Comparison of ENCODE assay signal across 8 mouse cellular contexts in the genomic region with DNA sequence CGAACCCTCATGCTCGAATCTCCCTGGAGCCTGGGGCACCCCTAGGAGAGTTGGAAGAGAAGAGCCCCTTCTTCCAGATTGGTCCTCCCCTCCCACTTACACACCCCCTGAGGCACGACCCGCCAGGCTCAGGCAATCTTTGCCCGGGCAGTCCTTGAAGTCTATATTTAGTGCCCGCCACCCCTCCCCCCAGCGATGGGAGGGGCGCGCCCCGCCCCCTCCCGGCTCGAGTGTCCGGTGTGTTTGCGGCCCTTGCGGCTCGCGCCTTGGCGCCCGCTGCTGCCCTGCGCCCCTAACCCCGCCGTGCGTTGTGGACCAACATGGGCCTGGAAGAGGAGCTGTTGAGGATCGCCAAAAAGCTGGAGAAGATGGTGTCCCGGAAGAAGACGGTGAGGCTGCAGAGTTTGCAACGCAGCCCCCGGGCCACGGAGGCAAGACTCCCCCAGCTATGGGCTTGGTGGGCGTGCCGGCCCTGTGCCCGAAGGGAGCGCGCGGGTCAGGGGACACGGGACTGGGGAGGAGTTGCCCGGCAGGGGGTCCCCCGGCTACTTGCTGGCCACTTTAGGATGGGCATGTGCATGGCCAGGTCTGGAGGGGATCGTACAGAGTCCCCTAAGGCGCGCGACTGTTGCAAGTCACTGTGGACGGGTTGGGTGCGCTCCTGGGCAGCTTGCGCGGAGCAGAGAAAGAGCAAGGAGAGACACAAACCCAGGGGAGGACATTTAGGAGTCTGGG. TPM values are rescaled to one million over a fixed set of nuclear protein-coding genes. Genes with fewer than 3 reads are reported as not detected.
DNase-seq lines count a peak whose midpoint lies in the region; ATAC-seq lines count a peak whose summit lies in the region.

TSS of gene Tcea3 (plus strand) at position 1 of the 735 bp plus-strand sequence.

- ATAC-seq in forebrain, embryonic 16.5 days: no peak
- ATAC-seq in hindbrain, embryonic 12.5 days (ENCODE audit: low FRiP score): no peak
- ATAC-seq in limb, embryonic 15.5 days (ENCODE audit: insufficient number of reproducible peaks, low FRiP score, low TSS enrichment, low read depth): no peak; the same call in 1 of the 2 replicates
- no peak for ATAC-seq in monocyte, adult 5-6 weeks (replicated peaks; ENCODE audit: insufficient number of reproducible peaks, low FRiP score, low TSS enrichment, poor library complexity, severe bottlenecking)

- H3K36me3 ChIP-seq in forebrain, embryonic 16.5 days (ENCODE audit: control insufficient read depth, insufficient read depth): no peaks in the 10 kb centered on the region
- H3K36me3 ChIP-seq in hindbrain, embryonic 12.5 days: 0 out of 2 replicates have a peak, but pooled peaks cover 6% of the 10 kb centered on the region
- H3K36me3 ChIP-seq in limb, embryonic 15.5 days: peaks cover 24% of the 10 kb centered on the region

- no peaks in the 10 kb centered on the region for H3K9me3 ChIP-seq in forebrain, embryonic 16.5 days (ENCODE audit: control insufficient read depth, low read length)
- H3K9me3 ChIP-seq in hindbrain, embryonic 12.5 days (replicated peaks): no peaks in the 10 kb centered on the region
- H3K9me3 ChIP-seq in limb, embryonic 15.5 days: no peaks in the 10 kb centered on the region

- peaks cover 37% of the 10 kb centered on the region for H3K27me3 ChIP-seq in forebrain, embryonic 16.5 days (replicated peaks; ENCODE audit: control insufficient read depth, insufficient read depth, low read length)
- peaks cover 76% of the 10 kb centered on the region for H3K27me3 ChIP-seq in hindbrain, embryonic 12.5 days
- peaks cover 56% of the 10 kb centered on the region for H3K27me3 ChIP-seq in limb, embryonic 15.5 days

- H3K4me2 ChIP-seq in forebrain, embryonic 16.5 days (ENCODE audit: low read length): peak within 1 kb of the TSS; percentile 52
- peak within 1 kb of the TSS; percentile 72 for H3K4me2 ChIP-seq in hindbrain, embryonic 12.5 days (replicated peaks)
- H3K4me2 ChIP-seq in limb, embryonic 15.5 days: peak within 1 kb of the TSS; percentile 93

- H3K4me1 ChIP-seq in forebrain, embryonic 16.5 days (replicated peaks; ENCODE audit: control insufficient read depth, insufficient read depth, low read length): peaks cover 19% of the 10 kb centered on the region
- peaks cover 39% of the 10 kb centered on the region for H3K4me1 ChIP-seq in hindbrain, embryonic 12.5 days
- peaks cover 45% of the 10 kb centered on the region for H3K4me1 ChIP-seq in limb, embryonic 15.5 days

- peak; percentile 62 for DNase-seq in urinary bladder, postnatal 14 days (ENCODE audit: low spot score)
- DNase-seq in urinary bladder, postnatal 10 days (ENCODE audit: low spot score): no peak
- no peak for DNase-seq in frontal cortex, postnatal 10 days (ENCODE audit: low spot score in 2 of 2)
- DNase-seq in right cerebral cortex, postnatal 36 days (ENCODE audit: low spot score in 2 of 2): no peak

- no peak within 1 kb of the TSS for H3K27ac ChIP-seq in forebrain, embryonic 16.5 days (ENCODE audit: low read length)
- H3K27ac ChIP-seq in hindbrain, embryonic 12.5 days: no peak within 1 kb of the TSS
- H3K27ac ChIP-seq in limb, embryonic 15.5 days: peak within 1 kb of the TSS; percentile 51

- 0% methylated on average over 46 of the region's 46 CpGs for WGBS in forebrain, embryonic 16.5 days
- WGBS in hindbrain, embryonic 12.5 days: 1% methylated on average over 46 of the region's 46 CpGs
- WGBS in limb, embryonic 15.5 days: 1% methylated on average over 46 of the region's 46 CpGs

- peak within 1 kb of the TSS; percentile 36 for H3K4me3 ChIP-seq in forebrain, embryonic 16.5 days (replicated peaks; ENCODE audit: low read length)
- H3K4me3 ChIP-seq in hindbrain, embryonic 12.5 days: peak within 1 kb of the TSS; percentile 39
- H3K4me3 ChIP-seq in limb, embryonic 15.5 days: peak within 1 kb of the TSS; percentile 48

- H3K9ac ChIP-seq in forebrain, embryonic 16.5 days (replicated peaks; ENCODE audit: low read depth, low read length): no peak within 1 kb of the TSS
- H3K9ac ChIP-seq in hindbrain, embryonic 12.5 days: peak within 1 kb of the TSS; percentile 49
- H3K9ac ChIP-seq in limb, embryonic 15.5 days: peak within 1 kb of the TSS; percentile 39

RNA-seq across cellular contexts. Expression of gene Tcea3, which starts in this region (rescaled TPM):
- polyA plus RNA-seq in forebrain, embryonic 16.5 days (2015; fragmentation: Nextera tagmentation; extraction: Ambion mirVana): 0.44 and 1.2 TPM in 2 replicates
- polyA plus RNA-seq in hindbrain, embryonic 12.5 days (2016; fragmentation: Nextera tagmentation; extraction: Ambion mirVana): 5.0 and 7.2 TPM in 2 replicates
- 20.6 and 29.9 TPM in 2 replicates for polyA plus RNA-seq in limb, embryonic 15.5 days (2015; fragmentation: Nextera tagmentation; extraction: Ambion mirVana)
- 20.6 to 37.7 TPM (median 29.0 TPM) in 3 replicates for total RNA-seq in monocyte, adult 5-6 weeks (2017)
